Mouse (Mus musculus): Measurements from ENCODE around the gene Ppp1r15a. TPM values are rescaled to one million over a fixed set of nuclear protein-coding genes. Genes with fewer than 3 reads are reported as not detected.

Gene Ppp1r15a
- total RNA-seq, 2 experiments from 2014 or later = 19.0 to 25.8 TPM

DNA sequence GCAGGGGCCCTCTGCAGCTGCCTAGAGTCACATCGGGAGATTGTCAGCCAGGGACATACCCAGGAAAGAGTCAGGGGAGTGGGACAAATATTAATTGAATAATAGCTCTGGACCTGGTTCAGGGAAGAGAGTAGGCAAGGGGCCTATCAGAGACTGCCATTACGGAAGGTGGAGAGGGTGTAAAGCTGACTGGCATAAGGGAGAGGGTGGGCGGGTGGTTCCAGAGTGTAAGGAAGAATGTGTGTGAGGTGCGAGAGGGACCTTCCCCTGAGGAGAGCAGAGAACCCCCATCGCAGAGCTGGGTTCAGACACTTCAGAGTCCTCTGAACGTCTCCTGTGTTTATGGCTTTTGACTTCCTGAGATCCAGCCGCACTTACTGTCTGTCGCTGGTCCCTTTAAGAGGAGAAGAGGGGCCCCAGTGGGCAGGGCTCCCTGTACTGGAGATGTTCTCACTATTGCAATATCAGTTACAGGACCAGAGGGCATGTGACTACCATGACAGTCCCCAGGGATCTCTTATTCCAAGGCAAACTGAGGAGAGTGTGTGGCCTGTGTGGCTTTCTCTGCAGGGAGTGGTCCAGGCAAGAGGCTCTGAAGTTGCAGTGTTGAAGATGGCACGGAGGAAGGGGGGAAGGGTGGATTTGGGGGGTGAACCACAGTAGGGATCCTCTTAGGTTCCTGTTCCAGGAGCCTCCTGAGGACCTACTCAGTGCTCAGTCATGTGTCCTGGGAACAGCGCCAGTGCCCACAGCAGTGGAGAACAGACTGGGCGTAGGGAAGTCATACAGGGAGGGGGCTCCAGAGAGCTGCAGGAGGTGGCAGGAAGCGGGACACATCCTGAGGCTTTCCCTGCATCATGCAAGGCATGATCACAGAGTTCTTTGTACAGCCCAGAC lies 35.8 kb upstream of the Ppp1r15a start:
- no peak overlapping the region for H3K4me3 ChIP-seq
- DNase-seq (ENCODE audit: low spot score in 2 of 2) = no peak
- H3K27ac ChIP-seq = no peak overlapping the region
- TF ChIP-seq CTCF (conservative IDR thresholded peaks at IDR 0.05) = no peak

DNA sequence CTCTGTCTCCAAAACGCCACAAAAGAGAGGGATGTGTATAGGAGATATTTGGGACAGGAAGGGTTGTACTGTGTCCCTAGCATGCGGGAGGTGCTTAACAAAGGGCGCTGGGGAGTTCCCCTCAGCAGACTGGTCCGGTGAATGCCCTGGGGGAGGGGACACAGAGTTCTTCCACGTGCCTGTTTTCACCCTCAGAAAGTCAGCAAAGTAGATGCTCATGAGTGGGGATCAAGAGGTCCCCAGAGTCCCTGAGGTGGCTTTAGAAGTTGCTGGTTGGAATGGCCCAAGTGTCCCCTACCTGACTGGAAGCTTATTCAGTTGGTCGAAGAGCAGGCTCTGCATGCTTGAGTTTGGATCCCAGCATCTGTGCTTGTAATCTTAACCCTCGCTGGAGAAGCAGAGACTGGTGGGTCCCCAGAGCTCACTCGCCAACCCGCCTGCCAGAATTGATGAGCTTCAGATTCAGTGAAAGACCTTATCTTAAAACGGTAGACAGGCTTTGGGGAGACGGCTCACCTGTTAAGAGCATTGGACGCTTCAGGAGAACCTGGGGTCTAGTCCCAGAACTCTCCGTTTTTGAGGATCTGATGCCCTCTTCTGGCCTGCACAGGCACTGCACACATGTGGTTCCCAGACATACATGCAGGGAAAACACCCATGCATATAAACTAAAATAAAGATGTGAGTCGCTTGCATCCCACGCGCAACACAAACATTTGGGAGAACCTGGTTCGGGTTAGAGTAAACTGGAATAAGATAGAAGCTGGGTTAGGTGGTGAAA lies 35.0 kb upstream of the Ppp1r15a start:
- DNase-seq (ENCODE audit: low spot score in 2 of 2) = peak; percentile 47 to 80
- peak; percentile 96 for TF ChIP-seq CTCF (conservative IDR thresholded peaks at IDR 0.05)
- Histone ChIP-seq H3K4me3 (no peak overlapping the region), H3K27ac (no peak overlapping the region)

DNA sequence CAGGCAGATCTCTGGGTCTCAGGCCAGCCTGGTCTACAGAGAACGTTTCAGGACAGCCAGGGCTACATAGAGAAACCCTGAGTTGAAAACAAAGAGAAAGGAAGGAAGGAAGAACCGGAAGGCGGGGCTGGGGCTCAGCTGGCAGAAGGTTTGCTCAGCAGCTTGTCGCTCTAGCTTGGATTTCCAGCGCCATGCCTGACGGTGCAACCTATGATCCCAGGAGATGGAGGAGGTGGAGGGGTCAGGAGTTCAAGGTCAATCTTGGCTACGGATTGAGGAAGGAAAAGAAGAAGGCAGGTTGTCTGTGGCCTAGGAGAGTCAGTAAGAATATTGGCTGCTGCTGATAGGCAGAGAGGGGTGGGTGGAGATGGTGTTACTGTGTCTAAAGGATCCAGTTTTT lies 34.2 kb upstream of the Ppp1r15a start:
- H3K4me3 ChIP-seq = no peak overlapping the region
- H3K27ac ChIP-seq = no peak overlapping the region
- DNase-seq (ENCODE audit: low spot score in 2 of 2) = no peak
- no peak for TF ChIP-seq CTCF (conservative IDR thresholded peaks at IDR 0.05)

DNA sequence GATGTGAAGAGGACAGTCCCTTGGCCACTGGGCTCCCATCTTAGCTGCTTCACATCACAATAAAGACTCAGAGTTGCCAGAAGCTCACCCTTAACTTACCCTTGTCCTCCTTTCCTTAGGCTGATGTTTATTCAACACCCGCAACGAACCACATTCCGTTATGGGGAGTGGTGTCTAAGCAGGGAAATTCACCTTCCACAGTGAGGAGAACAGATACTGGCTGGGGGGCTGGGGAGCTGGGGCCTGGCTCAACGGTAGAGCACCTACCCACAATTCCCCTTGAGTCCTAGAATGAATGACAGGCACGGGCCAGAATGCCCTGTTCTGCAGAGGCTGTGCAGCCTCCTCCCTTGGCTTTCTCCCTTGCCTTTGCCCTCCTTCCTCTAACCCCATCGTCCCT lies 32.8 kb upstream of the Ppp1r15a start:
- Histone ChIP-seq H3K27ac (no peak overlapping the region), H3K4me3 (no peak overlapping the region)
- no peak for TF ChIP-seq CTCF (conservative IDR thresholded peaks at IDR 0.05)
- no peak for DNase-seq (ENCODE audit: low spot score in 2 of 2)

DNA sequence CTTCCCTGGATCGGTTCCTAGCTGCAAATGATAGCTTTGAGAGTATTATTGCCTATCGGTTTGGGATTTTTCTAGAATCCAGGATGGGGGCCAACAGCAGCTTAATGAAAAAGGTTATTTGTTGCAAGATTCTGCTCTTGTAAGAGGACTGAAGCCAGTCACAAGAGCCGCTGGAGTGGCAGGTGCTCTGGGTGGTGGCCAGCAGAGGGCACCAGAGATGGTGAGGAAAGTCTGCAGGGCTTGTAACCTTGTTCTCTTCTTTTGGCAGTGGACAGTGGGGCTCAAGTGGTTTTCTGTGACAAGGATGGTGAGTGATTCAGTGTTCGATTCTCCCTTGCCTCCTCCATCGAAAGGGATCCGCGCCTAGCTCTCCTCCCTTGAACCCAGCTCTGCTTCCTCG lies 29.7 kb upstream of the Ppp1r15a start:
- peak; percentile 71 to 82 for DNase-seq (ENCODE audit: low spot score in 2 of 2)
- H3K4me3 ChIP-seq = no peak overlapping the region
- H3K27ac ChIP-seq = no peak overlapping the region
- TF ChIP-seq CTCF (conservative IDR thresholded peaks at IDR 0.05) = peak; percentile 94

DNA sequence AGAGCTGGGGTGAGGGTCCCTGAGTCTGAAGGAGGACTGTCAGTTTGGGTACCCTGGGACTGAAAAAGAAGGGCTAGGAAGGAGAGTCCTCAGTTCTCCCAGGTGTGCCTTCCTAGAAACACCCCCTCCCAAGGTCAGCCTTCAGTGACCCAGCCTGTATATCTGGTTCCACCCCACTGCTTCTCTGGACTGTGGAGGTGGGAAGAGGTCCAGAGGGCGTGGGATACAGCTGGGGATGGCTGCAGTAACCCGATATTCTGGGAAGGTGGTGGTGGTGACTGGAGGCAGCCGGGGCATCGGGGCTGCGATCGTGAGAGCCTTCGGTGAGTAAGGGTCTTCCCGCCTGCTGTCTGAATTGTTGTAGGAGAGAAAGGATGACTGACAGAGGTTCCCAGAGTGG lies 28.7 kb upstream of the Ppp1r15a start, which contains the start of gene Hsd17b14:
Gene Hsd17b14, plus strand, starts transcription at position 150 of the 400 bp plus-strand sequence.
- no peak for DNase-seq (ENCODE audit: low spot score in 2 of 2)
- Histone ChIP-seq H3K4me3 (no peak within 1 kb of the TSS), H3K27ac (no peak within 1 kb of the TSS)
- no peak for TF ChIP-seq CTCF (conservative IDR thresholded peaks at IDR 0.05)

DNA sequence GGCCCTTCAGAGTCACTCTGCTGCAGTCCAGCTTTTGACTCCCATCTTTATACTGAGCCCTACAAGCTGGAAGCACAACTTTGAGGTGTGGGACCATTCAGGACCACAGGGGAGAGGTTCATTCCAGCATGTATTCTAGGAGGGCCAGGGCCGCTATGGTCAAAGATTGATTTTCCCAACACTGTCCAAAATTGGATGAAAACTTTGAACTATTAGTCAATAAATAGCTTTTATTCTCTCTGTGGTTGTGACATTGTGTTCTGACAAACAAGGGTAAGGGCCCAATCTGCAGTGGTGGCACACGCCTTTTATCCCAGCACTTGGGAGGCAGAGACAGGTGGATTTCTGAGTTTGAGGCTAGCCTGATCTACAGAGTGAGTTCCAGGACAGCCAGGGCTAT lies 27.9 kb upstream of the Ppp1r15a start:
- H3K4me3 ChIP-seq = no peak overlapping the region
- H3K27ac ChIP-seq = no peak overlapping the region
- no peak for DNase-seq (ENCODE audit: low spot score in 2 of 2)
- no peak for TF ChIP-seq CTCF (conservative IDR thresholded peaks at IDR 0.05)

DNA sequence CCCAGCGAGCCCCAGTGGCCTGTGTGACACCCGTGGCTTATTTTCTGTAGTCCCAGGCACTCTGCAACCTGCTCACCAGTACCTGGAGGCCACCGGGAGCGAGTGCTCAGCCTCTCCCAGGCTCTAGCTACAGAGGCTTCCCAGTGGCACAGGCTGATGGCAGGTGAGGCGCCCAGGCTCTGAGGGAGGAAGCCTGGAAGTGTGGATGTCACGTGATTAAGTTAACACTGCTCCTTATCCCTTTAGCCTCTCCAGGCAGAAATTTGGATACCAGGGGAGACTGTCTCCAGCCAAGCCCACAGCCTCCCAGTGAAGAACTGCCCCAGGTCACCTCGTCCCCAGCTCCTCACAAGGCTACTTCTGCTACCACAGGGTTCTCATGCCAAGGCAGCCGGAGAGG lies 27.5 kb upstream of the Ppp1r15a start:
- no peak for DNase-seq (ENCODE audit: low spot score in 2 of 2)
- H3K4me3 ChIP-seq = no peak overlapping the region
- no peak overlapping the region for H3K27ac ChIP-seq
- no peak for TF ChIP-seq CTCF (conservative IDR thresholded peaks at IDR 0.05)

DNA sequence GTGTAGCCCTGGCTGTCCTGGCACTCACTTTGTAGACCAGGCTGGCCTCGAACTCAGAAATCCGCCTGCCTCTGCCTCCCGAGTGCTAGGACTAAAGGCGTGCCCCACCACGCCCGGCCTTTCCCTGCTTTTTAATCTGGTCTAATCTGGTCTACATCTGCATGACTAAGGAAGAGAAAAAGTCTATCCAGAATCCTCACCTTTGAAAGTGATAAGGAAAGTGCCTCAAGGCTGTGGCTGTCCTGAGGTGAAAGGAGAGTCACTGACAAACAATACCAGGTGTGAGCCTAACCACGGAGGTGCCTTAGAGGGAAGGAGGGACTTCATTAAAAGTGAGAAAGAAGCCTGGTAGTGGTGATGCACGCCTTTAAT lies 25.4 kb upstream of the Ppp1r15a start:
- DNase-seq (ENCODE audit: low spot score in 2 of 2) = no peak
- no peak for TF ChIP-seq CTCF (conservative IDR thresholded peaks at IDR 0.05)
- H3K4me3 ChIP-seq = no peak overlapping the region
- H3K27ac ChIP-seq = no peak overlapping the region

DNA sequence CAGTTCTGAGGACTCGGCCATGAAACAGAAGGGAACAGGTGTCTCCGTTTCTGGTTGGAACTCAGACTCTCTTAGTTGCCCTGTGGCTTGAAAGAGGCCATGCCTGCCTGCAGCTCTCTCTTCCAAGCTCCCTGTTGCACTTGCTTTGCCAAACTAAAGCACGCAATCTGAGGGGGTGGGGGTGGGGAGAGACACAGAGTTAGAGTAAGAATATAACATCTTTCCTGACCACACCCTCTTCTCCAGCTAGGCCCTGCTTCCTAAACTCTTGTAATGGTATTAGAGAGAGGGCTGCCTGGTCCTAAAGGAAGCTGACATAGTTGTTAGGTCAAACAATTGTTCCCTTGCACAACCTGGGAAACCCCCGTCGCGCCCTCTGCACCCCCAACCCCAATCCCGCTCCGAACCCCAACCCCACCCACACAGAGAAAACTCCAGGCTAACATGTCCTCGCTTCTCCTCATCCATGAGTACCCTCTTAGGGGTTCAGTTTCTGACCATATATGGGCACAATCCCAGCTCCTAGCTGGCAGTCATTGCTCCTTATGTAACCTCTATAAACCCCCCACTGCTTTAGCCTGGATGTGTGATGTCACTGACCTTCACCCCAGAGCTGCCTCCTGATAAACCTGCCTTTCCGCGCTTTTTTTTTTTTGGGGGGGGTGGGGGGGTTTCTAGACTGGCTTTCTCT lies 24.9 kb upstream of the Ppp1r15a start:
- no peak for TF ChIP-seq CTCF (conservative IDR thresholded peaks at IDR 0.05)
- H3K4me3 ChIP-seq = no peak overlapping the region

DNA sequence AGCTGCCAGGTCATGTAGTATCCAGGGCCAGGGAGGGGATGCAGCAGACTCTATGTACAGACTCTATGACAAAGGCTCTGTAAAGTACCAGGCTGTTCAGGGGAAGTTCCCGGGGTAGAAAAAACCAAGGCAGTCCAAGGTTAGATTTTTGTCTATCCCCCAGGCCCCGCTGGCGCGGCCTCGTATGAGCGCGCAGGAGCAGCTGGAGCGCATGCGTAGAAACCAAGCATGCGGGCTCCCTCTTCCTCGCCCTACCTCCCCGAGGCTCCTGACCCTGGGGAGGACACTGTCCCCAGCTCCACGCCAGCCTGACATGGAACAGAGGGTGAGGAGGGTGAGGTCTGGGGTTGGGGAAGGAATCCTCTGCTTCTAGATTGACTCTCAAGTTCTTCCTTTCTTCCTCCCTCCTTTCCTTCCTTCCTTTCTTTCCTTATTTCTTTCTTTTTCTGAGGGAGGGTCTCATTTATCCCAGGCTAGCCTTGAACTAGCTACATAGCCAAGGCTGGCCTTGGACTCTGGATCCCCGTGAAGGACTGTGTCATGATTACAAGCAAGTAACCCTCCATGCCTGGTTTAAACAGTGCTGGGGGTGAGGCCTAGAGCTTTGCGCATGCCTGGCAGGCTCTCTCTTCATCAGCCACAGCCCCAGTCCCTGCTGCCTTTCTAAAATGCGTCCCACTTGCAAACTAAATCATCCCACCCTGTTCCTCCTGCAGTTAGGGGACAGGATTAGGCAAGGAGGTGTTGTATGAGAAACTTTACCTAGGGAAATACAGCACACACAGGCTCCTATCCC lies 23.8 kb upstream of the Ppp1r15a start:
- Histone ChIP-seq H3K4me3 (no peak overlapping the region), H3K27ac (no peak overlapping the region)
- no peak for TF ChIP-seq CTCF (conservative IDR thresholded peaks at IDR 0.05)
- DNase-seq (ENCODE audit: low spot score in 2 of 2) = no peak

More for the DNA sequence above, 24.9 kb upstream of the Ppp1r15a start:
- H3K27ac ChIP-seq = no peak overlapping the region
- DNase-seq (ENCODE audit: low spot score in 2 of 2) = no peak

DNA sequence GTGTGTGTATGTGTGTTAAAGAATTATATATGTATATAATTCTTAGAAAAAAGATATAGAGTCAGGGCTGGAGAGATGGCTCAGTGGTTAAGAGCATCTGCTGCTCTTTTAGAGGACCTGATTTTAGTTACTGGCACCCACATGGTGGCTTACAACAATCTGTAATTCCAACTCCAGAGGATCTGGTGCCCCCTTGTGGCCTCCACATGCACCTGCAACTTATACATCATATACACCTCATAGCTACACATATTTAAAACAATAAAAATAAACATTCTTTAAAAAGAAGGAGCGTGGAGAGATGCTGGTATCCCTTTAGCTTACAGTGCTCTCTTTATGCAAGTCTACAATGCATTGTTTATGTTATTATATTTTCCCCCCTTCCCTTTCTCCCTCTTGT lies 18.5 kb upstream of the Ppp1r15a start:
- Histone ChIP-seq H3K27ac (no peak overlapping the region), H3K4me3 (no peak overlapping the region)
- TF ChIP-seq CTCF (conservative IDR thresholded peaks at IDR 0.05) = peak; percentile 59
- no peak for DNase-seq (ENCODE audit: low spot score in 2 of 2)

Measured in layer of hippocampus, adult 2 months (tissue).